Mouse (Mus musculus): ENCODE results near the gene Dnajc6. TPM values are rescaled to one million over a fixed set of nuclear protein-coding genes. Genes with fewer than 3 reads are reported as not detected.
A peak's percentile ranks its signal among the peaks of the same experiment; 100 is the strongest.

The Dnajc6 gene
- polyA plus RNA-seq, 1 experiment from 2014 or later: 2.0 TPM

DNA sequence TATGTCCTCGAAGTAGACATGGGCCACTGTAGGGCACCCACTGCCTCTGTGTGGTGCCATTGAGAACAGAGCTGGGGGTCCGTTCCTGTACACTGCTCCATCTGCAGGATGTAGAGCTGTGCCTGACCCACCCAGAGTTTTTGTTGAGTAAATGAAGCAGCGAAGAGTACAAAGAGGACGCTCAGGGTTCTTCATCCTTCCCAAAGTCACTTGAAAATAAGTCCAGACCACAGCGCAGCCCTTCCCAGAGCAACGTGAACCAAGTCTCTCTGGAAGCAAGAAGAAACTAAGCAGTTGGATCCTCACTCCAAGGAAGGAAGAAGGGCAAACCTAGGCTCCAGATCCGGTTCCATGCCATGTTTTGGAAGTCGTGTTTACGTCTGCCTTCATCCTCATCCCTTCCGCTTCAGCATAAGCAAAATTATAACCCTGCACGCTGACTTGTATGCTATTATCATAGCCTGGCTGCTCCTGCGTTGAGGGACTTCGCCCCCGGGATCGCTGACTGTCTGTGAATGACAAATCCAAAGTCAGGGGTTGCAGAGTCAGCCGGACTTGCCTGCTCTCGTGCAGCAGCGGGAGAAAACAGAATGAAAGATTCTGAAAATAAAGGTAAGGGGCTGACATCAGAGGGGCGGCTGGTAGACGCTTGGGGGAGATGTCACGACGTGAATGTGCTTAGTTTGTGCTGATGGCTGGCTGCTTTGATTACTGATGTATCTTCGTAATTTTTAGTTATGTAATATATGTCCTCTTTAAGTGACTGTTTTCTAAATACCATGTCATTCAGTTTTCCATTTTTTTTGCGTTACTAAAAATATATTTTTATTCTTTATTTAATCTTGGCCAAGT, 11.3 kb downstream of the Dnajc6 start:
- Histone ChIP-seq H3K4me1 (peaks cover 22% of the 10 kb centered on the region), H3K4me2 (peak overlapping the region; percentile 89), H3K4me3 (peak overlapping the region; percentile 52), H3K27ac (no peak overlapping the region), H3K9ac (peak overlapping the region; percentile 66), H3K9me3 (no peaks in the 10 kb centered on the region), H3K27me3 (peaks cover 17% of the 10 kb centered on the region), H3K36me3 (no peaks in the 10 kb centered on the region)
- WGBS: 12% methylated on average over 24 of the region's 24 CpGs
- ATAC-seq (ENCODE audit: insufficient number of reproducible peaks, insufficient read depth, low FRiP score, low TSS enrichment, low read depth): no peak

GRCm38 (mm10) chr4:101508431-101508830, 12.0 kb downstream of the Dnajc6 start:
- Histone ChIP-seq H3K36me3 (no peaks in the 10 kb centered on the region), H3K27ac (no peak overlapping the region), H3K4me2 (peak overlapping the region; percentile 89), H3K4me3 (peak overlapping the region; percentile 52), H3K9me3 (no peaks in the 10 kb centered on the region), H3K27me3 (peaks cover 17% of the 10 kb centered on the region), H3K4me1 (peaks cover 22% of the 10 kb centered on the region), H3K9ac (peak overlapping the region; percentile 68)
- 1% methylated on average over 10 of the region's 10 CpGs for WGBS
- ATAC-seq (ENCODE audit: insufficient number of reproducible peaks, insufficient read depth, low FRiP score, low TSS enrichment, low read depth): no peak

GRCm38 (mm10) chr4:101508851-101509577, 12.6 kb downstream of the Dnajc6 start:
- H3K4me2 ChIP-seq: peak overlapping the region; percentile 89
- peaks cover 22% of the 10 kb centered on the region for H3K4me1 ChIP-seq
- ATAC-seq (ENCODE audit: insufficient number of reproducible peaks, insufficient read depth, low FRiP score, low TSS enrichment, low read depth): peak; percentile 40
- no peak overlapping the region for H3K27ac ChIP-seq
- no peaks in the 10 kb centered on the region for H3K36me3 ChIP-seq
- WGBS: 4% methylated on average over 30 of the region's 30 CpGs
- H3K4me3 ChIP-seq: peak overlapping the region; percentile 52
- peak overlapping the region; percentile 68 for H3K9ac ChIP-seq
- H3K27me3 ChIP-seq: peaks cover 17% of the 10 kb centered on the region
- no peaks in the 10 kb centered on the region for H3K9me3 ChIP-seq

GRCm38 (mm10) chr4:101510111-101510903, 13.9 kb downstream of the Dnajc6 start:
- 71% methylated on average over 8 of the region's 8 CpGs for WGBS
- H3K4me2 ChIP-seq: no peak overlapping the region
- no peak for ATAC-seq (ENCODE audit: insufficient number of reproducible peaks, insufficient read depth, low FRiP score, low TSS enrichment, low read depth)

DNA sequence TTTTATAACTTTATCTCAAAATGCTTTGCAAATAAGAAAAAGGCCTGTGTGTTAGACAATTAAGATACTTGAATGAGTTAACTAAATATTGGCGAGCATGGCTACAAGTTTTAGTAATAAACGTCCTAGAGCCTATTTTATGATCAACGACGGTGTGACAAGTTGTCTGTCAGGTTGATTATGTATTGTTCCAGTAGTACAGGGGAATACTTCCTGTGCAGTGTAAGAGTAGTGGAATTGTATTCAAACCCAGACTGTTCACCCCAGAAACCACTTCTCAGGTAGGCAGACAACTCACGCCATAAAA, 14.4 kb downstream of the Dnajc6 start:
- no peak for ATAC-seq (ENCODE audit: insufficient number of reproducible peaks, insufficient read depth, low FRiP score, low TSS enrichment, low read depth)

More at GRCm38 (mm10) chr4:101510111-101510903, 13.9 kb downstream of the Dnajc6 start:
- Histone ChIP-seq H3K27me3 (peaks cover 17% of the 10 kb centered on the region), H3K4me3 (no peak overlapping the region), H3K9ac (no peak overlapping the region), H3K36me3 (no peaks in the 10 kb centered on the region), H3K4me1 (peaks cover 20% of the 10 kb centered on the region), H3K27ac (no peak overlapping the region), H3K9me3 (no peaks in the 10 kb centered on the region)

DNA sequence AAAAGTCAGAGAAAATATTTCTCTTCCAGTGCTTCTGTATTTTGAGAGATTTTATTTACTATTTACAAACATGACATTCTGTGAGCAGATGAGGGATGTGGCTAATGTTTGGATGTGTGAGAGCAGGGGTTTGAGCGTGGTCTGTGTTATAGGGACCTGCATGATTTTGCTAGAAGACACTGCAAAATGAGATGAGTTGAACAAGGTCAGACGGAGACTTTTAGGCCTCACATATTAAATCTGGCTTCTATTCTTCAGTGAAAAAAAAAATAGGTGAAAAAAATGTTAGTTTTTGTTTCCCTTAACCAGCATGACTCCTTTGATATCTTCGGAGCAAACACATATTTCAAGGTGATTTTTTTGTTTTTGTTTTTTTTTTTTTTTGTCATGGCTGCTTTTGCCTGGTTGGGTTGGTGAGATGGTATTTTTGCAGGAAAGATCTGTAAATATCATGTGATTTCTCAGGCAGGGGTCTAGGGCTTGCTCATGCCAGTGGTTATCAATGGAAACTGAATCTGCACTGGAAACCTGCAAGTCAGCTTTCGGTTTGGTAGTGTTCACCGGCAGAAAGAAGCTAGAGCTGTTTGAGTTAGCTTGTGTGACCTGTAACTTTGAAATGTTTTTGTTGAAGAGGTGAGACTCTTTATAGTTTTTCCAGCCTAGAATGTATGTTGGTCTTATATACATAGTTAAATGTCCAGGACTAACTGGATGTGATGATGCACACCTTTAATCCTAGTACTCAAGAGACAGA, 15.5 kb downstream of the Dnajc6 start:
- peaks cover 17% of the 10 kb centered on the region for H3K27me3 ChIP-seq
- H3K4me3 ChIP-seq: no peak overlapping the region
- H3K27ac ChIP-seq: no peak overlapping the region
- H3K4me2 ChIP-seq: no peak overlapping the region
- peaks cover 14% of the 10 kb centered on the region for H3K4me1 ChIP-seq
- H3K36me3 ChIP-seq: no peaks in the 10 kb centered on the region
- ATAC-seq (ENCODE audit: insufficient number of reproducible peaks, insufficient read depth, low FRiP score, low TSS enrichment, low read depth): no peak
- H3K9me3 ChIP-seq: no peaks in the 10 kb centered on the region
- H3K9ac ChIP-seq: no peak overlapping the region
- 81% methylated on average over 5 of the region's 5 CpGs for WGBS

More for the DNA sequence above, 14.4 kb downstream of the Dnajc6 start:
- Histone ChIP-seq H3K4me3 (no peak overlapping the region), H3K27ac (no peak overlapping the region), H3K4me2 (no peak overlapping the region), H3K36me3 (no peaks in the 10 kb centered on the region), H3K9me3 (no peaks in the 10 kb centered on the region), H3K4me1 (peaks cover 15% of the 10 kb centered on the region), H3K27me3 (peaks cover 17% of the 10 kb centered on the region), H3K9ac (no peak overlapping the region)
- WGBS: 72% methylated on average over 5 of the region's 5 CpGs

- no peak for ATAC-seq (ENCODE audit: insufficient number of reproducible peaks, insufficient read depth, low FRiP score, low TSS enrichment, low read depth)
- no peaks in the 10 kb centered on the region for H3K9me3 ChIP-seq
- no peak overlapping the region for H3K4me3 ChIP-seq
- no peak overlapping the region for H3K27ac ChIP-seq
- WGBS: 86% methylated on average over 3 of the region's 3 CpGs
- H3K4me1 ChIP-seq: peaks cover 14% of the 10 kb centered on the region
- H3K9ac ChIP-seq: no peak overlapping the region
- H3K36me3 ChIP-seq: no peaks in the 10 kb centered on the region
- H3K27me3 ChIP-seq: peaks cover 15% of the 10 kb centered on the region
- H3K4me2 ChIP-seq: no peak overlapping the region
Observed at GRCm38 (mm10) chr4:101513251-101513650, 16.8 kb downstream of the Dnajc6 start.

DNA sequence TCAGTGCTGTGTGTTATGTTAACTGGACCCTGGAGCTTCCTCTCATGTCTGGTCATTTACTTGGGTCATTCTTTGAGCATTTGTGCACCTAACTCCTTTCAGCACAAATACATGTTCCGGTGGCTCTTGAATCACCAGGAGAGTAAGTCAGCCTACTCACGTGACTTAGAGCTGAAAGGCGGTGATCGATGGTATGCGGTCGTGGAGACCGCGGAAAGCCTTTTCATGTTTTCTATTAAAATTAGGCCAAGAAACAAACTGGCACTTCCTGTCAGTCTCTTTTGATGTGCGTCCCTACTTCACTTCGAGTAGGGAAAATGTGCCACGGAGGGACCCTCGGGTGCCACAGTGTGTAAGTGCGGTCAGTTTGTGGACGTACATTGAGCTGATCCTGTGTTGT, 19.4 kb downstream of the Dnajc6 start:
- WGBS: 80% methylated on average over 14 of the region's 14 CpGs
- Histone ChIP-seq H3K36me3 (no peaks in the 10 kb centered on the region), H3K4me3 (no peak overlapping the region), H3K9me3 (no peaks in the 10 kb centered on the region), H3K9ac (no peak overlapping the region), H3K4me1 (no peaks in the 10 kb centered on the region), H3K27ac (no peak overlapping the region), H3K4me2 (no peak overlapping the region), H3K27me3 (no peaks in the 10 kb centered on the region)
- no peak for ATAC-seq (ENCODE audit: insufficient number of reproducible peaks, insufficient read depth, low FRiP score, low TSS enrichment, low read depth)

DNA sequence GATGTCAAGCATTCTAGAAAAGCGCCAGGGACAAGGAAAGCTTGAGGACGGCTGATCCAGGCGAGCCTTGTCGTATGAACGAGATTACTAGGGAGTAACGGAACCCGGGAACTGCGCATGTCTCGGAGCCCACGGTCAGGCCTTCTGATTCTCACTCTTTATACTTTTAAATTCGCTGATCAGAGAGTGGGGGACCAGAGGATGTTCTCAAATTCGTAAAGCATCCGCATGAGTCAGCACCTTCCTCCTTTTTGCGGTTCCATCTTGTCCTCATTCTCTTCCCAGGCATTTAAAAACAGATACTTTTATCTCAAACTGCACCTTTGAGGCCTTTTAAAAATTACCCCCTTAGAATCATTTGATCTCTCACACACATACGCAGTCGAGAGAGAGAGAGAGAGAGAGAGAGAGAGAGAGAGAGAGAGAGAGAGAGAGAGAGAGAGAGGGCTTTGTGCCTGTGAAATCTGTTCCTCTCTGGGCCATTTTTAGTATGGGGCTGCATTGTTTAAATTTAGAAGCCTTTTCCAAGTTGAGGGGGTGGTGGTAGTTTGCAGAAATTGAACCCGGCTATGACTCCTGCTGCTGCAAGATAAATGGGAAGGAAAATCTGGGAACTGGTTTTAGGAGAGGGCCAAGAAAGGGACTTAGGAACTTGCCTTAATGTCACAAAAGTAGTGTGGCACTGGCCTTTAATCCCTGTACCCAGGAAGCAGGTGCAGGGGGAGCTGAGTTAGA, 20.2 kb downstream of the Dnajc6 start:
- 81% methylated on average over 17 of the region's 17 CpGs for WGBS
- no peak for ATAC-seq (ENCODE audit: insufficient number of reproducible peaks, insufficient read depth, low FRiP score, low TSS enrichment, low read depth)
- Histone ChIP-seq H3K36me3 (no peaks in the 10 kb centered on the region), H3K27me3 (no peaks in the 10 kb centered on the region), H3K27ac (no peak overlapping the region), H3K4me3 (no peak overlapping the region), H3K4me1 (no peaks in the 10 kb centered on the region), H3K9ac (no peak overlapping the region), H3K4me2 (no peak overlapping the region), H3K9me3 (no peaks in the 10 kb centered on the region)

DNA sequence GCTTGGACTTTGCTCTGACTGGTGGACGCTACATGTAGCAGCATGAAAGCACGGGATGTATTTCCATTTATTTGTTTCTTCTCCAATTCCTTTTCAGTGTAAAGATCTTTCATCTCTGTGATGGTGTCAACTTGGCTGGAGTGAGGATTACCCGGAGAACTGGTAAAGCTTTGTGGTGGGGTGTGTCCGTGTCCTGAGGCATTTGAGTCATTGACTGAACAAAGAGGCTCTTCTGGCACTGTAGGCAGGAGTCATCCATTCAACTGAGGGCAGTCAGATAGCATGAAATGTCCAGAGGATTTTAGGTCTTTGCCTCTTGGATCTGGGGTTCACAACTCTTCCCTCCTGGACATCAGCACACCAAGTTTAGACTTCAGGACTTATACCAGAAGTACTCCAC, 35.5 kb downstream of the Dnajc6 start:
- ATAC-seq (ENCODE audit: insufficient number of reproducible peaks, insufficient read depth, low FRiP score, low TSS enrichment, low read depth): no peak
- no peaks in the 10 kb centered on the region for H3K36me3 ChIP-seq
- H3K27me3 ChIP-seq: no peaks in the 10 kb centered on the region
- no peaks in the 10 kb centered on the region for H3K4me1 ChIP-seq
- no peak overlapping the region for H3K4me3 ChIP-seq
- no peaks in the 10 kb centered on the region for H3K9me3 ChIP-seq
- WGBS: 55% methylated on average over 4 of the region's 4 CpGs
- no peak overlapping the region for H3K27ac ChIP-seq
- no peak overlapping the region for H3K9ac ChIP-seq
- H3K4me2 ChIP-seq: no peak overlapping the region

Data from embryonic facial prominence, embryonic 13.5 days (tissue).